Mouse (Mus musculus): ENCODE results near the gene Hoxd3. TPM values are rescaled to one million over a fixed set of nuclear protein-coding genes. Genes with fewer than 3 reads are reported as not detected.

Hoxd3 gene
- total RNA-seq, 1 experiment, result 0.40 TPM

GRCm38 (mm10) chr2:74733765-74734164 lies 22.0 kb downstream of the Hoxd3 start:
- no peak for DNase-seq (ENCODE audit: low read depth, low spot score)
- Histone ChIP-seq H3K4me1 (ENCODE audit: control insufficient read depth in 2 of 2, insufficient read depth in 2 of 2, low read length in 2 of 2, poor library complexity in 1 of 2) (peaks cover 0 to 2% of the 10 kb centered on the region in 2 experiments; a peak in 1 of 4 replicates), H3K4me3 (ENCODE audit: insufficient read depth in 1 of 2, low read depth in 1 of 2, low read length in 2 of 2, poor library complexity in 1 of 2, severe bottlenecking in 1 of 2) (no peak overlapping the region), H3K36me3 (ENCODE audit: control insufficient read depth, insufficient read depth, low read length, poor library complexity, severe bottlenecking) (no peaks in the 10 kb centered on the region), H3K9ac (ENCODE audit: insufficient read depth, low read depth, low read length, poor library complexity, severe bottlenecking) (no peak overlapping the region), H3K27ac (ENCODE audit: insufficient read depth, low read depth, low read length, poor library complexity, severe bottlenecking) (no peak overlapping the region), H3K9me3 (ENCODE audit: control insufficient read depth, insufficient read depth, low read depth, low read length) (no peaks in the 10 kb centered on the region)
- TF ChIP-seq MAFK (IDR thresholded peaks at IDR 0.05; ENCODE audit: insufficient read depth, low read depth, low read length) (no peak), CHD2 (IDR thresholded peaks at IDR 0.05; ENCODE audit: low read depth, low read length) (no peak), ZNF384 (IDR thresholded peaks at IDR 0.05; ENCODE audit: low read depth, low read length) (no peak), ZC3H11A (IDR thresholded peaks at IDR 0.05; ENCODE audit: borderline replicate concordance, low read depth, low read length) (no peak), HCFC1 (IDR thresholded peaks at IDR 0.05; ENCODE audit: borderline replicate concordance, insufficient read depth, low read length) (no peak)
- in situ Hi-C loops (cut with MboI; ENCODE audit: low sequenced_read_pairs in 2 of 2, unreplicated experiment in 2 of 2), result no loop called here

- Histone ChIP-seq H3K36me3 (ENCODE audit: control insufficient read depth, insufficient read depth, low read length, poor library complexity, severe bottlenecking) (no peaks in the 10 kb centered on the region), H3K27ac (ENCODE audit: insufficient read depth, low read depth, low read length, poor library complexity, severe bottlenecking) (no peak overlapping the region), H3K4me3 (ENCODE audit: insufficient read depth in 1 of 2, low read depth in 1 of 2, low read length in 2 of 2, poor library complexity in 1 of 2, severe bottlenecking in 1 of 2) (no peak overlapping the region), H3K4me1 (ENCODE audit: control insufficient read depth in 2 of 2, insufficient read depth in 2 of 2, low read length in 2 of 2, poor library complexity in 1 of 2) (peaks cover 0 to 2% of the 10 kb centered on the region in 2 experiments; a peak in 1 of 4 replicates), H3K9me3 (ENCODE audit: control insufficient read depth, insufficient read depth, low read depth, low read length) (no peaks in the 10 kb centered on the region), H3K9ac (ENCODE audit: insufficient read depth, low read depth, low read length, poor library complexity, severe bottlenecking) (no peak overlapping the region)
- TF ChIP-seq CHD2 (IDR thresholded peaks at IDR 0.05; ENCODE audit: low read depth, low read length) (no peak), ZC3H11A (IDR thresholded peaks at IDR 0.05; ENCODE audit: borderline replicate concordance, low read depth, low read length) (no peak), MAFK (IDR thresholded peaks at IDR 0.05; ENCODE audit: insufficient read depth, low read depth, low read length) (no peak), ZNF384 (IDR thresholded peaks at IDR 0.05; ENCODE audit: low read depth, low read length) (no peak), HCFC1 (IDR thresholded peaks at IDR 0.05; ENCODE audit: borderline replicate concordance, insufficient read depth, low read length) (no peak)
- in situ Hi-C loops (cut with MboI; ENCODE audit: low sequenced_read_pairs in 2 of 2, unreplicated experiment in 2 of 2), result no loop called here
- DNase-seq (ENCODE audit: low read depth, low spot score), result no peak
These were observed 22.7 kb downstream of the Hoxd3 start for GRCm38 (mm10) chr2:74734451-74734850.

GRCm38 (mm10) chr2:74734996-74735811 lies 23.5 kb downstream of the Hoxd3 start:
- peaks cover 0 to 2% of the 10 kb centered on the region in 2 experiments; a peak in 1 of 4 replicates for H3K4me1 ChIP-seq (ENCODE audit: control insufficient read depth in 2 of 2, insufficient read depth in 2 of 2, low read length in 2 of 2, poor library complexity in 1 of 2)
- H3K9me3 ChIP-seq (ENCODE audit: control insufficient read depth, insufficient read depth, low read depth, low read length), result no peaks in the 10 kb centered on the region
- no peak overlapping the region for H3K27ac ChIP-seq (ENCODE audit: insufficient read depth, low read depth, low read length, poor library complexity, severe bottlenecking)
- in situ Hi-C loops (cut with MboI; ENCODE audit: low sequenced_read_pairs in 2 of 2, unreplicated experiment in 2 of 2), result loop anchor here in 1 of 2 experiments (5.0 kb wide), 1 partner anchor 43 kb away; the partner anchor contains the start of gene Hoxd10
- TF ChIP-seq ZNF384 (IDR thresholded peaks at IDR 0.05; ENCODE audit: low read depth, low read length) (no peak), HCFC1 (IDR thresholded peaks at IDR 0.05; ENCODE audit: borderline replicate concordance, insufficient read depth, low read length) (no peak), ZC3H11A (IDR thresholded peaks at IDR 0.05; ENCODE audit: borderline replicate concordance, low read depth, low read length) (no peak), CHD2 (IDR thresholded peaks at IDR 0.05; ENCODE audit: low read depth, low read length) (no peak), MAFK (IDR thresholded peaks at IDR 0.05; ENCODE audit: insufficient read depth, low read depth, low read length) (no peak)
- DNase-seq (ENCODE audit: low read depth, low spot score), result no peak
- H3K4me3 ChIP-seq (ENCODE audit: insufficient read depth in 1 of 2, low read depth in 1 of 2, low read length in 2 of 2, poor library complexity in 1 of 2, severe bottlenecking in 1 of 2), result no peak overlapping the region
- no peaks in the 10 kb centered on the region for H3K36me3 ChIP-seq (ENCODE audit: control insufficient read depth, insufficient read depth, low read length, poor library complexity, severe bottlenecking)
- no peak overlapping the region for H3K9ac ChIP-seq (ENCODE audit: insufficient read depth, low read depth, low read length, poor library complexity, severe bottlenecking)

DNA sequence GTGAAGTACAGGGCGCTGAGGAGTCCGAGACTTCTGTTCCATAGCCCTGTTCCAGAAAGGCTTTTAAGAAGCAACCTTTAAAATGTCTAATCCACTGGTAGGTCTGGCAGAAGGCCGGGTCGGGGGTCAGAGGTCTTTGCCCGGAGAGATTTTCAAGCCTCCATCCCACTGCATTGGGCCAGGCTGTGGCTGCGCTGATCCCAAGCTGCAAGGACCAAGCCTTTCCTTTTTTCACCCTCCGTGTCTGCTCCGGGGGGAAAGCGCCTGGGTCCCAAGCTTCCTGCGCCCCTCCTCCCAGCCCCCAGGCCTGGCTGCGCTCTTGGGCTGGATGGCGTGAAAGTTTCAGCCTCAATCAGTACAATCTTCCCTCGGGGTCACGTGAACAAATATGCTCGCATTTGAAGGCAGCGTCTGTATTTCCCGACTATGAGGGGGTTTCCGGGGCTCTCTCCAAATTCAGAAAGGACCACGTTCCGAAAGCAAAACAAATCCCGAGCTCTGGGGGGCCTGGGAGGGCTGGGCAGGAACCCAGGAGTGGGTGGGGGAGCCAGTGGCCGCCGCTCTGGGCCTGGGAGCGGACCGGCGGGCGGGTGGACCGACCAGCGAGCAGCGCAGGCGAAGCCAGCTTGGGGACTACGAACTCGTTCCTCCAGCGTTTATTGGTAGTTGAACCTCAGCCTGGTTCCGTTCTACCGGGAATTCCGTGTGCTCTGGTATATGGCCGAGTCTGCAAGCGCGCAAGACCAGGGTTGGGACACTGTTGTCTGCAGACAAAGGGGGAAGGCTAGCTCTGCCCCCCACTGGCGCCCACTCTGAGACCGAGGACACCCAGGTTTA lies 24.3 kb downstream of the Hoxd3 start:
- TF ChIP-seq MAFK (IDR thresholded peaks at IDR 0.05; ENCODE audit: insufficient read depth, low read depth, low read length) (no peak), CHD2 (IDR thresholded peaks at IDR 0.05; ENCODE audit: low read depth, low read length) (no peak), ZC3H11A (IDR thresholded peaks at IDR 0.05; ENCODE audit: borderline replicate concordance, low read depth, low read length) (no peak), ZNF384 (IDR thresholded peaks at IDR 0.05; ENCODE audit: low read depth, low read length) (no peak), HCFC1 (IDR thresholded peaks at IDR 0.05; ENCODE audit: borderline replicate concordance, insufficient read depth, low read length) (no peak)
- no peak overlapping the region for H3K27ac ChIP-seq (ENCODE audit: insufficient read depth, low read depth, low read length, poor library complexity, severe bottlenecking)
- in situ Hi-C loops (cut with MboI; ENCODE audit: low sequenced_read_pairs in 2 of 2, unreplicated experiment in 2 of 2), result loop anchor here in 1 of 2 experiments (5.0 kb wide), 1 partner anchor 44 kb away; the partner anchor contains the start of gene Hoxd10
- H3K9ac ChIP-seq (ENCODE audit: insufficient read depth, low read depth, low read length, poor library complexity, severe bottlenecking), result no peak overlapping the region
- peaks cover 0 to 2% of the 10 kb centered on the region in 2 experiments; a peak in 1 of 4 replicates for H3K4me1 ChIP-seq (ENCODE audit: control insufficient read depth in 2 of 2, insufficient read depth in 2 of 2, low read length in 2 of 2, poor library complexity in 1 of 2)
- no peaks in the 10 kb centered on the region for H3K36me3 ChIP-seq (ENCODE audit: control insufficient read depth, insufficient read depth, low read length, poor library complexity, severe bottlenecking)
- no peaks in the 10 kb centered on the region for H3K9me3 ChIP-seq (ENCODE audit: control insufficient read depth, insufficient read depth, low read depth, low read length)
- H3K4me3 ChIP-seq (ENCODE audit: insufficient read depth in 1 of 2, low read depth in 1 of 2, low read length in 2 of 2, poor library complexity in 1 of 2, severe bottlenecking in 1 of 2), result peak overlapping the region in 1 of 2 experiments; percentile 3; a peak in 1 of 4 replicates
- DNase-seq (ENCODE audit: low read depth, low spot score), result no peak

Measured in ES-E14 (cell line).